Mouse (Mus musculus) stomach, postnatal 0 days (tissue): ENCODE measurements around the gene Plcd3. TPM values are rescaled to one million over a fixed set of nuclear protein-coding genes. Genes with fewer than 3 reads are reported as not detected.

Experiments used
- ATAC-seq: fragments of 200-750 bp; cut with Nextera tagmentation; 2 replicates; pipeline ENCODE4 v1.8.0; 2017; ENCODE audit not compliant: low FRiP score, low TSS enrichment
- DNase-seq: peaks from one replicate; pipeline ENCODE4 v3.0.0-alpha.2; 2016; ENCODE audit warnings: low spot score
- H3K27ac ChIP-seq: fragments of 300-500 bp; sonication (generic); replicated peaks from 2 replicates; pipeline ENCODE4 v1.5.1; 2014; ENCODE audit warnings: mild to moderate bottlenecking, control low read depth
- H3K27me3 ChIP-seq: fragments of 300-500 bp; sonication (generic); 2 replicates; pipeline ENCODE4 v1.6.1; 2014; ENCODE audit warnings: low read length; ENCODE audit not compliant: control insufficient read depth, insufficient read depth
- H3K36me3 ChIP-seq: fragments of 300-500 bp; sonication (generic); 2 replicates; pipeline ENCODE4 v1.6.1; 2014; ENCODE audit warnings: low read length, mixed read lengths; ENCODE audit not compliant: control insufficient read depth, insufficient read depth
- H3K4me1 ChIP-seq: fragments of 300-500 bp; sonication (generic); replicated peaks from 2 replicates; pipeline ENCODE4 v1.6.1; 2014; ENCODE audit warnings: antibody characterized with exemption; ENCODE audit not compliant: control insufficient read depth, insufficient read depth
- H3K4me2 ChIP-seq: fragments of 300-500 bp; sonication (generic); replicated peaks from 2 replicates; pipeline ENCODE4 v1.6.1; 2014; ENCODE audit warnings: low read depth, mild to moderate bottlenecking, control low read depth, moderate library complexity
- H3K4me3 ChIP-seq: fragments of 300-500 bp; sonication (generic); 2 replicates; pipeline ENCODE4 v1.5.1; 2014; ENCODE audit warnings: low read depth, low read length, control low read depth
- H3K9ac ChIP-seq: fragments of 300-500 bp; sonication (generic); 2 replicates; pipeline ENCODE4 v1.6.1; 2014; ENCODE audit warnings: mild to moderate bottlenecking, low read length, control low read depth, mixed read lengths
- H3K9me3 ChIP-seq: fragments of 300-500 bp; sonication (generic); 2 replicates; pipeline ENCODE4 v1.6.1; 2016; ENCODE audit warnings: low read length; ENCODE audit not compliant: control insufficient read depth
- CTCF ChIP-seq: IDR thresholded peaks from 2 replicates; pipeline ENCODE4 v1.5.1; 2016; ENCODE audit warnings: antibody characterized with exemption, low read depth, mild to moderate bottlenecking, moderate library complexity
- EP300 ChIP-seq: optimal IDR thresholded peaks from 2 replicates; pipeline ENCODE3; 2016; ENCODE audit warnings: antibody characterized with exemption
- WGBS: fragments of 180-500 bp; shearing (Covaris S2); extraction: QIAGEN DNeasy Blood & Tissue Kit; methylation state at CpG from one replicate; pipeline ENCODE4 v1.1.7; 2014; 5-methylcytosine and 5-hydroxymethylcytosine counted together
- polyA plus RNA-seq: library from polyadenylated mRNA; unstranded; fragments of >200 nt; fragmentation: Nextera tagmentation; extraction: Ambion mirVana; gene quantifications from 2 replicates; pipeline ENCODE4 v1.2.1, GENCODE M21; 2015

The Plcd3 gene
- polyA plus RNA-seq, 1 experiment from 2014 or later = 4.2 TPM

GRCm38 (mm10) chr11:103033030-103033429 lies 68.4 kb downstream of the Plcd3 start:
- Histone ChIP-seq H3K4me2 (no peak overlapping the region), H3K4me1 (peaks cover 3% of the 10 kb centered on the region; the same call in 1 of the 2 replicates), H3K9ac (no peak overlapping the region), H3K27me3 (no peaks in the 10 kb centered on the region), H3K36me3 (no peaks in the 10 kb centered on the region), H3K4me3 (no peak overlapping the region), H3K9me3 (no peaks in the 10 kb centered on the region), H3K27ac (no peak overlapping the region)
- DNase-seq = no peak
- WGBS = 83% methylated on average over 3 of the region's 3 CpGs
- ATAC-seq = no peak
- no peak for TF ChIP-seq CTCF
- TF ChIP-seq EP300 = no peak

- Histone ChIP-seq H3K27ac (peak within 1 kb of the TSS; percentile 72), H3K4me1 (peaks cover 11% of the 10 kb centered on the region), H3K36me3 (no peaks in the 10 kb centered on the region), H3K4me3 (peak within 1 kb of the TSS; percentile 69), H3K27me3 (no peaks in the 10 kb centered on the region), H3K9me3 (no peaks in the 10 kb centered on the region), H3K4me2 (peak within 1 kb of the TSS; percentile 67), H3K9ac (peak within 1 kb of the TSS; percentile 69)
- 0 out of 2 replicates have a peak, but pooled peaks have one; percentile 15 for TF ChIP-seq CTCF
- TF ChIP-seq EP300 = peak; percentile 78
- ATAC-seq (peak; percentile 99), DNase-seq (peak; percentile 94)
- under 1% methylated on average over 36 of the region's 36 CpGs for WGBS
These were observed 73.1 kb downstream of the Plcd3 start, which contains the start of the genes Nmt1 and Dcakd for GRCm38 (mm10) chr11:103028176-103028891. Gene Nmt1, plus strand, starts transcription at chr11:103028190. Gene Dcakd, minus strand, starts transcription at chr11:103028333.

GRCm38 (mm10) chr11:103027570-103028175 lies 73.8 kb downstream of the Plcd3 start:
- Histone ChIP-seq H3K36me3 (no peaks in the 10 kb centered on the region), H3K27ac (peak overlapping the region; percentile 72), H3K9ac (peak overlapping the region; percentile 66), H3K4me1 (peaks cover 11% of the 10 kb centered on the region), H3K27me3 (no peaks in the 10 kb centered on the region), H3K9me3 (no peaks in the 10 kb centered on the region), H3K4me2 (peak overlapping the region; percentile 67), H3K4me3 (peak overlapping the region; percentile 69)
- DNase-seq (no peak), ATAC-seq (no peak; the same call in 1 of the 2 replicates)
- TF ChIP-seq CTCF = no peak
- TF ChIP-seq EP300 = no peak
- WGBS = 12% methylated on average over 8 of the region's 8 CpGs

GRCm38 (mm10) chr11:103026901-103027300 lies 74.6 kb downstream of the Plcd3 start:
- WGBS = 86% methylated on average over 3 of the region's 3 CpGs
- no peak for ATAC-seq
- no peaks in the 10 kb centered on the region for H3K27me3 ChIP-seq
- no peak overlapping the region for H3K27ac ChIP-seq
- no peaks in the 10 kb centered on the region for H3K9me3 ChIP-seq
- DNase-seq = no peak
- TF ChIP-seq EP300 = no peak
- no peak for TF ChIP-seq CTCF
- peaks cover 11% of the 10 kb centered on the region for H3K4me1 ChIP-seq
- no peak overlapping the region for H3K9ac ChIP-seq
- no peak overlapping the region for H3K4me2 ChIP-seq
- H3K4me3 ChIP-seq = no peak overlapping the region
- H3K36me3 ChIP-seq = no peaks in the 10 kb centered on the region

- no peak for TF ChIP-seq EP300
- TF ChIP-seq CTCF = peak; percentile 25
- H3K4me3 ChIP-seq = no peak overlapping the region
- H3K4me2 ChIP-seq = no peak overlapping the region
- no peak overlapping the region for H3K9ac ChIP-seq
- no peak overlapping the region for H3K27ac ChIP-seq
- H3K36me3 ChIP-seq = no peaks in the 10 kb centered on the region
- no peaks in the 10 kb centered on the region for H3K27me3 ChIP-seq
- WGBS = 81% methylated on average over 3 of the region's 3 CpGs
- DNase-seq = no peak
- H3K4me1 ChIP-seq = peaks cover 7% of the 10 kb centered on the region; the same call in 1 of the 2 replicates
- ATAC-seq = no peak
- no peaks in the 10 kb centered on the region for H3K9me3 ChIP-seq
These were observed 77.5 kb downstream of the Plcd3 start for GRCm38 (mm10) chr11:103023974-103024373.
